Mouse (Mus musculus) megakaryocyte, embryonic 14.5 days (primary cell): ENCODE results near the gene Tnnt3.

Source experiments
- FLI1 ChIP-seq: IDR thresholded peaks from 2 replicates; pipeline ENCODE4 v1.6.1; 2012; ENCODE audit warnings: low read length, inconsistent platforms, mixed read lengths
- GATA1 ChIP-seq: IDR thresholded peaks from 3 replicates; pipeline ENCODE4 v1.6.1; 2012; ENCODE audit warnings: mixed read lengths, low read length, inconsistent platforms, borderline replicate concordance

DNA sequence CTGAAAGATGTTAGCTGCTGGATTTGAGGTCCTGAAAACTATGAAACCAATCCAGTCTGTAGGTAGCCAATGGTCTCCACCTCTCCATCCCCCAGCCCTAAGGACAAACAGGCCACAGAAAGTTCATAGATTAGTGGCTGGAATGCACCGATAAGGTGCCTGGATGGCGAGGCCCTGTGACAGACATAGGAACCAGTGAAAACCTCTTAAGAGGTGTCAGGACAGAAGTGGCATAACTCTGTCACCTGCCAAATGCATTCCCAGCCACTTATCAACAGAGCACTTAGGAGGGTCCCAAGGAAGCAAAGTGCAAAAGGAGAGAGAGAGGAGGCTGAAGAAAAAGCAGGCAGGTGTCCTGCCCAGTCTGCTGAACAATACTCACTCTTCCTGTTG lies 39.3 kb upstream of the Tnnt3 start:
- TF ChIP-seq GATA1 (no peak), FLI1 (no peak)
